Mouse (Mus musculus) right cerebral cortex, postnatal 4 days (tissue): Measurements from ENCODE around the gene Kcnk4.
"Not testable (repeated sequence)": the region's sequence is repeated elsewhere in the genome, so short reads cannot be mapped to it uniquely, and the experiment has no call there.

ENCODE experiments used
- DNase-seq: peaks from one replicate; pipeline ENCODE4 v3.0.0-alpha.2; 2022

Kcnk4 gene

GRCm38 (mm10) chr19:6913991-6914390 is 20.3 kb downstream of the Kcnk4 start:
- no peak for DNase-seq

DNA sequence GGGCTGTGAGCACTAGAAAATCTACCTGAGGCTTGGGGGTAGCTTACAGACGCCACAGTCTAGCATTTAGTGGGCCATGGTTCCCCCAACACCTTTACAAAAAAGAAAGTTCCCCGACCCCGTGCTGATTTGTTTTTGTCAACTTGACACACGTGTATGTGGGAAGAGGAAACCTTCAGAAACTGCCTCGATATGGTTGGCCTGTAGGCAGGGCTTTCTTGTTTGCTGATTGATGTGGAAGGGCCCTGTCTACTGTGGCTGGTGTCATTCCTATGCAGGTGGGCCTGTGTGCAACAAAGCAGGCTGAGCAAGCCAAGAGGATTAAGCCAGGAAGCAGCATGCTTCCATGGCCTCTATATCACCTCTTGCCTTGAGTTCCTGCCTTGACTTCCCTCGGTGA is 21.3 kb downstream of the Kcnk4 start:
- DNase-seq, result no peak

- DNase-seq, result no peak
These were observed 21.9 kb downstream of the Kcnk4 start for GRCm38 (mm10) chr19:6912205-6912970.

DNA sequence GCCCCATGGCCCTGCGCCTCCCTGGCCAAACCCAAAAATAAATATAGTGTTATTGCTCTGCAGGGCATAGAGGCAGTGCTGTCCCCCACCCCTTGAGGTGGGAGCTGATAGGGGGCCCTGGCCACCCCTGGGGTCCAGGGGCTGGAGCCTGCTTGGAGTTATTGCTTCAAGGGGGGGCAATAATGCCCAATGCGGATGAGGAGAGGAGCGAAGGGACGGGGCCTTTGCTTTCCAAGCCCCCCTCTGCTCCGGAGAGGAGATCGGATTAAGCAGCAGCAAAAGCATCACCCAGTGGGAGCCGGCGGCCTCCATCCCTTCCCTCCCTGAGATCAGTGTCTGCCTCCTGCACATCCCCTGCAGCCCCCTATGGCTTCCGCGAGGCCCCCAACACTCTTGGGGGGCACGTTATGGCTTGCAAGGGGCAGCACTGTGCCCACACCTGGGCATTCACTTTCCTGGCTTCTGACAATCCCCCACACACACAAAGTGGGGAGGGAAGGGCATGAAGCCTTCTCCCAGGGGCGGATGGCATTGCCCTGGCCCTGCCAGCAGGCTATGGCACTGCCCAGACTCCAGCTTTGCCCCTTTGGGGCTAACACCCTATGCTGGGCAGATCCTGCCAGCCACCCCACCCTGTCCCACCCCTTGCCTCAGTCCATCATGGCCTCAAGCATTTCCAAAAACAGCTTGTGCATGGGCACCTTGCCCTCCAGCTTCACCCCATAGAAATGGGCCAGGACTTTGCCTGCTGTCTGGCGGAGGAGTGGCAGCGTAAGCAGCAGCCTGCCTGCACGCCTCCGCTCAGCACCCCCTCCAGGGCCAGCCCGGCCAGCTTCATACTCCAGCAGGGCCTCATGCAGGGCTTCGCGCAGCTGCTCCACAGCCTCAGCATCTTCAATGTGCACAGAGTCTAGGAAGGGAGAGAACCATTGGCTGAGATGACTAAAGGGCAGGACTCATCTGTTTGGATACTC is 22.9 kb downstream of the Kcnk4 start:
- no peak for DNase-seq

- not testable (repeated sequence) for DNase-seq
These were observed 24.0 kb downstream of the Kcnk4 start for GRCm38 (mm10) chr19:6910306-6910705.

GRCm38 (mm10) chr19:6909507-6910289 is 24.6 kb downstream of the Kcnk4 start, which contains the start of the genes Trmt112 and Prdx5:
Trmt112 (plus strand) TSS chr19:6909698.
Prdx5 (minus strand) TSS chr19:6910106.
- DNase-seq, result peak; percentile 89

DNA sequence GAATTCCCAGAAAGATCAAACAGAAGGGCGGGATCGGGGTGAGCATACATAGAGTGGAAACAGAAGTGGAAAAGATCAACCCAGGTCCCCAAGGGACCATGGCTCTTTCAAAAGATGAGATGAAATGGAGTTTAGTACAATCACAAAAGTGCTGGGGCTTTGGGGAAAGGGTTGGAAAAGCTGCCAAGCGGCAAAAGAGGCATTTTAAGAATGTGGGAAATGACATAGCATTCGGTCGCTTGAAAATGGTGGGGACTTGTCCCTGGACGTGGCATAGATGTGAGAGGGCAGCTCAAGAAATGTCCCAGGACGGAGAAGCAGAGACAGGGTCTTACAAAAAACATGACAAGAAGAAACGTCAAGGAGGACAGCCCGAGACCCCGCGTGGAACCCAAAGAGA is 25.3 kb downstream of the Kcnk4 start:
- DNase-seq, result no peak

DNA sequence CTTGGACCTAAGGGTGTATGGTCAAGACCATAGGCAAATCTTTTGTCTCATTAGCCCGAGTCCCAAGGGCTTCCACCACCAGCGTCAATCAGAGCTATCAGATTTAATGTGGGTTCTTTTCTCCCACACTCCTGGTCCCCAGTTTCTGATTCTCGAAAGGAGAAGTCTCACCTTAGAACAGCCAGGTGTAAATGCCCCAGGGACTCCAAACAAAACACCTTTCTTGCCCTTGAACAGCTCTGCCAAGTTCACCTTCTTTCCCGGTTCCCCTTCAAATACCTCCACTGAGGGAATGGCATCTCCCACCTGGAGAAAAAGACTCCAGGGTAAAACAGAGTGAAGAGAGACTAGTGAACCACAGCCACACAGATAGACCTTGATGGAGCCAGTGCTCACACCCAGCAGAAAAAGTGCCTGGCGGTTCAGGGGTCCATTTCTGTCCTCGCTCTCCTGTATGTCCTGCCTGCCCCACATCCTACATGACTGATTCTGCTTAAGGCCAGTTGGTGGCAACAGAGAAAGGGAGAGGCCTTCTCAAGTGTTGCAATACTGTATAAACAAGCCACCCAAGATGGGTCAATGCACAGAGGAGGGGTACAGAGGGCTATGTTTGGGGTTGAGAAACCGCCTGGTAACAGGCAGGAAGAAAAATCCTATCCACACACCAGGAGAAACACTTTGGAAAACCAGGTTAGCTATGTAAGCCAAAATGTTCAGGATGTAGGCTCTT is 26.3 kb downstream of the Kcnk4 start:
- DNase-seq, result no peak

DNA sequence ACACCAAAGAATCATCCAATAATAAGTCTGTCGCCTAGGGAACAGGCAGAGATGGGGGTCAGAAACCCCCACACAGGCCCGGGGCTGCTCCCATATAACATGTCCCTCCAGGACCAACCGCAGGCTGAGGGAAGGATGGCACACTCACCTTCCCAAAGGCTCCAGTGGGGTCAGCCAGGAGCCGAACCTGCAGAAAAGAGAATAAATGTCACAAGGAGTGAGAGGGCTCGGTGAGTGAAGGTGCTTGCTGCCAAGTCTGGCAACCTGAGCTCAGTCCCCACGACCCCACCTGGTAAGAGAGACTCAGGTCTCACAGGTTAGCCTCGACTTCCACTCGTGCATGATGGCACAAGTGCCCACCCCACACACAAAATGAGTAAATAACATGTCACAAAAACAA is 27.2 kb downstream of the Kcnk4 start:
- no peak for DNase-seq

DNA sequence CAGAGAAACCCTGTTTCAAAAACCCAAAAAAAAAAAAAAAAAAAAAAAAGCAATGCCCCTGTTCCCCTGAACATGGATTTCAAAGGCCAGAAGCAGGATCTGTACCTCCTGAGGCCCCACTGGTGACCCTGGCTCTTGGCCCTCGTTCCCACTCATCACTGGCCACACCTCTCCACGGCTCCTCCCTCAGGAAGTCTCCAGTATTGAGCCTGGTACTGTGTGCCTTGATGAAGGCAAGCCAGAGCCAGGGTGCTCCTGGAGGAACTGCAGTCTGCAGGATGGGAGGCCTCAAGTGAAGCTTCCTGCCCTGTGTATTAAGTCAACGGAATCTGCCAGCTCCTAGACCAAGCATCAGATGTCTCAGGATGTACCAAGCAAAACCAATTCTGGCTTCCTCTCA is 28.1 kb downstream of the Kcnk4 start:
- no peak for DNase-seq

- DNase-seq, result no peak
These were observed 28.7 kb downstream of the Kcnk4 start for GRCm38 (mm10) chr19:6905498-6906159.

DNA sequence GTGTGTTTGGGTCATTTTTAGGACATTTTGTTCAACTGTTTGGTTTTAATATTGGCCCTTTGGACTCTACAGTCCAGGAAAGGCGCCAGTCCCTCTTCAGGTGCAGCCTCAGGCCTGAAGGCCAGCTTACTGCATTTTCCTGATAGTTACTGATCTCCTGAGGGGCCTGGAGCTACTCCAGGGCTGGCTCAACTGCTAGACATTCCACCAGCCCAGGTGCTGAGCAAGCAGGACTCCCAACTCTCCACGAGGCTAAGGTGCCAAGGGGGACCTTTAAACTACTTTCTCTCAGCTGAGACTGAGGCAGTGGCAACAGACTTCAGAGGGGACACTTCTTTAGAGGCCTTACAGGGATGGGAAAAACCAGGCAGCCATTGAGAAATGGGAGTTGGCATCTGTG is 29.5 kb downstream of the Kcnk4 start:
- no peak for DNase-seq

DNA sequence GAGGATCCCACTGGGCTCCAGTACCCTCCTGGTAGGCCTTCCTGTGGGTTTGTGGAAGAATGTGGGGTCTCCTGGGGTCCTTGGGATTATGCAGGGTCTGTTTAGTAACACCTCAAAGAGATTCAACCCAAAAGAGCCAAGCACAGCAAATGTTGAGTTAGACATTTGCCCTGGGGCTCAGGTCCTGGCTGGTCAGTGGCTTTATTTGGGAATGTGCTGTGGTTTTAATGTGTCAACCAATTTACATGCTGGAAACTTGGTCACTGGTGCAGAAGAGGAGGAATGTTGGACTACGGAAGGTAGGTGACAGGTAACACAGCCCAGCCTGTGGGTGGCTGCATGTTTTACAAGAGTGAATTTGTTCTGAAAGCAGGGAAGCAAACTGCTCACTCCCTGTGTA is 31.3 kb downstream of the Kcnk4 start:
- DNase-seq, result no peak

DNA sequence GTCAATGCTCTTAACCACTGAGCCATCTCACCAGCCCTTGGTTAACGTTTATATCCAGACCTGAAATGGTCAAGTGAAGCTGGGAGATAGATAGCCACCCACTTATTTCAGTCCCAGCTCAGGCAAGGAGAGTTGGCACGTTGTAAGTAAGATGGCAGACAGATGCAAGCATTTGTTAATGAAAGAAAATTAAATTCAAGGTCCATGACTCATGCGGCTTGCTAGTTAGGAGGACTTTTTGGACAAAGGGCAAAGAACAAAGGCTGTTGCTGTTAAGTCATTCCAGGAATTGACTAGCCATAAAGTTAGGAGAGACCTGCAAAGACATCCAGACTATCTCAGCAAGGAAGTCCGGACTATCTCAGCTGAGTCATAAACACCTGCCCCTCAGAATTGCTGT is 34.7 kb downstream of the Kcnk4 start:
- DNase-seq, result no peak

- not testable (repeated sequence) for DNase-seq
These were observed 38.6 kb downstream of the Kcnk4 start for GRCm38 (mm10) chr19:6895608-6896305.

- DNase-seq, result no peak
These were observed 40.4 kb downstream of the Kcnk4 start for GRCm38 (mm10) chr19:6893731-6894451.

DNA sequence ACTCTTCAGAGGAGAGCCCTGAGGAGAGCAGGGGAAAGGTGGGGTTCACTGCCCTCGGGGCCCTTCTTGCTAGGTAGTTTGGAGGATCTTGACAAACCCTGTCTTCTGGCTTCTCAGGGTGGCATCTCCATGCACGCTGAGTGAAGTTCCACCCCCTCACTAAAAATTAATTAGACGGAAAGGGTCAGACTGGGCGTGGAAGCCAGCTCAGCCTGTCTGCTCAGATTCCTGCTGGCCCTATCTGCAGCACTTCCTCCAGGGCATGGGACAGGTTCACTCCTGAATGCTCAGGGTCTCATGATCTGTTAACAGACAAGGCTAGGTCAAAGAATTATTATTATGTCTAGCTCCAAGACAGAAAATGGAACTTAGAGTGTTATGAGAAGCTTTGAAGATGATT is 41.8 kb downstream of the Kcnk4 start:
- DNase-seq, result no peak

DNA sequence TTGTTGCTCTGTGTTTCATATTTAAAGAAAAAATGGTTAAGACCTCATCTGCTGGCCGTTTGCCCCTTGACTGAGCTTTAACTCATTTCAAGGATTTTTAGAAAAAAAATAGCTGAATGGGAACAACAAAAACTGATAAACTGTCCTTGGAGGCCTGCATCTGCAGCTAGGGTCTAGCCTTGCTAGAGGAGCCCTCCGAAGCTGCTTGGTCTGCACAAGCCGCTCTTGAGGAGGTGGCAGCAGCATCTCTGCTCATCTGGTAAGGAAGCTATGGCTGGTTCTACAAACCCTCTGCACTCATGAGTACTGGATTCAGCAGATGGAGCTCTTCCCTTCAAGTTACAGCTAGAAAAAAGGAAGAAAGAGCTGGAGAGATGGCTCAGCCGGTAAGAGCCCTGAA is 56.4 kb downstream of the Kcnk4 start:
- DNase-seq, result no peak

- no peak for DNase-seq
These were observed 57.5 kb downstream of the Kcnk4 start for GRCm38 (mm10) chr19:6876799-6877198.

- DNase-seq, result no peak
These were observed 58.5 kb downstream of the Kcnk4 start for GRCm38 (mm10) chr19:6875834-6876233.
